Mouse (Mus musculus) forebrain, embryonic 12.5 days (tissue): ENCODE measurements around the gene Scnm1. TPM values are rescaled to one million over a fixed set of nuclear protein-coding genes. Genes with fewer than 3 reads are reported as not detected.

Source experiments
- ATAC-seq: fragments of 200-750 bp; cut with Nextera tagmentation; 2 replicates; pipeline ENCODE4 v1.8.0; 2017; ENCODE audit warnings: moderate TSS enrichment; ENCODE audit not compliant: low FRiP score
- H3K27ac ChIP-seq: fragments of 300-500 bp; sonication (generic); 2 replicates; pipeline ENCODE4 v1.5.1; 2016; ENCODE audit warnings: mild to moderate bottlenecking
- H3K27me3 ChIP-seq: fragments of 300-500 bp; sonication (generic); 2 replicates; pipeline ENCODE4 v1.6.1; 2016; ENCODE audit warnings: mild to moderate bottlenecking
- H3K36me3 ChIP-seq: fragments of 300-500 bp; sonication (generic); replicated peaks from 2 replicates; pipeline ENCODE4 v1.6.1; 2016; ENCODE audit warnings: mild to moderate bottlenecking
- H3K4me1 ChIP-seq: fragments of 300-500 bp; sonication (generic); 2 replicates; pipeline ENCODE4 v1.6.1; 2016
- H3K4me2 ChIP-seq: fragments of 300-500 bp; sonication (generic); 2 replicates; pipeline ENCODE4 v1.6.1; 2016; ENCODE audit warnings: mild to moderate bottlenecking, moderate library complexity
- H3K4me3 ChIP-seq: fragments of 300-500 bp; sonication (generic); replicated peaks from 2 replicates; pipeline ENCODE4 v1.5.1; 2016; ENCODE audit warnings: mild to moderate bottlenecking
- H3K9ac ChIP-seq: fragments of 300-500 bp; sonication (generic); 2 replicates; pipeline ENCODE4 v1.6.1; 2016; ENCODE audit warnings: mild to moderate bottlenecking
- H3K9me3 ChIP-seq: fragments of 300-500 bp; sonication (generic); 2 replicates; pipeline ENCODE4 v1.6.1; 2016
- WGBS: fragments of 180-500 bp; shearing (Covaris S2); methylation state at CpG from one replicate; pipeline ENCODE4 v1.1.7; 2016; 5-methylcytosine and 5-hydroxymethylcytosine counted together
- polyA plus RNA-seq: library from polyadenylated mRNA; unstranded; fragments of >200 nt; fragmentation: Nextera tagmentation; extraction: Ambion mirVana; gene quantifications from 2 replicates; pipeline ENCODE4 v1.2.1, GENCODE M21; 2016

Scnm1 gene
- 84.6 and 95.1 TPM in 2 replicates for polyA plus RNA-seq

DNA sequence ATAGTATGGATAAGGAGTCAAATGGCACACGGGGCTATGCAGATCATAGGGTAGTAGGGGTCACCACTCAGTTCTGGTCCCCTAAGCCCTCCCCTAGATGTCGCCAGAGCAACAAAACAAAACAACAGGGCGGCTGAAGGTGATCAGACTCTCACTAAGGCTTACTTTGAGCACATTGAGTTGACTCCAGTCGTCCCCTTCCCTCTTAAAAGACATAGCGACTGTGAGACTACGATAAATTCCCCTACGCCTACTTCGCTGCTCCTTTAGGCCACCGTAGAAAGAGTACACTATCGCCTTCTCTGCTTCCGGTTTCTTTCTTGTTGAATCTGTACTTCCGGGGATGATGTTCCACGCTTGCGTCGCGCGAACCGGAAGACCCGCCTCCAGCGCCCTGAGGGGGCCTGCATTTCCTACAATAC is at the start of gene Scnm1, which contains the start of gene Lysmd1:
Gene Scnm1 (minus strand): TSS at position 332 of the 422 bp plus-strand sequence.
Gene Lysmd1 (plus strand): TSS at position 409 of the 422 bp plus-strand sequence.
- Histone ChIP-seq H3K4me3 (peak within 1 kb of the TSS; percentile 57), H3K4me1 (peaks cover 16% of the 10 kb centered on the region), H3K4me2 (peak within 1 kb of the TSS; percentile 78), H3K9me3 (no peaks in the 10 kb centered on the region), H3K9ac (peak within 1 kb of the TSS; percentile 80), H3K27ac (peak within 1 kb of the TSS; percentile 73), H3K27me3 (no peaks in the 10 kb centered on the region), H3K36me3 (peaks cover 27% of the 10 kb centered on the region)
- WGBS = under 1% methylated on average over 20 of the region's 20 CpGs
- ATAC-seq = peak; percentile 93

DNA sequence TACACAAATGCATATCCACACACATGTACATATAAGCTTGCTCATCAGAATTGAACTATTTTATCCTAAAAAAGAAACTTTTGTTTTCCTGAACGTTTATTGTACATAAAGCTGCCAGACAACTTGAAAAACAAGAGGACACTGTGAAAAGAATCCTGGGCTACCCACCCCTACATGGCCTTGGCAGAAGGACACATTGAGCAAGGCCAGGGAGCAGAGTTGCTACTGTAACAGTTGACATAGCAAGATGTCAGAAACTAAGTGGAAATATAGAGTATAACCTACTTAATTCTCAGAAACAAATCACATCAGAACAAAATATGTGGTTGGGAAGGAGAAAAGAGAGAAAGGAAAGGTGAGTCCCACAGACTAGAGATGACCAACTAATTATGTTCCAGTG is 48.0 kb upstream of the Scnm1 start:
- H3K9me3 ChIP-seq = no peaks in the 10 kb centered on the region
- no peak for ATAC-seq
- H3K27ac ChIP-seq = no peak overlapping the region
- 55% methylated on average over 1 of the region's 1 CpGs for WGBS
- H3K4me2 ChIP-seq = no peak overlapping the region
- no peak overlapping the region for H3K9ac ChIP-seq
- no peak overlapping the region for H3K4me3 ChIP-seq
- peaks cover 33% of the 10 kb centered on the region for H3K36me3 ChIP-seq
- no peaks in the 10 kb centered on the region for H3K4me1 ChIP-seq
- H3K27me3 ChIP-seq = no peaks in the 10 kb centered on the region

DNA sequence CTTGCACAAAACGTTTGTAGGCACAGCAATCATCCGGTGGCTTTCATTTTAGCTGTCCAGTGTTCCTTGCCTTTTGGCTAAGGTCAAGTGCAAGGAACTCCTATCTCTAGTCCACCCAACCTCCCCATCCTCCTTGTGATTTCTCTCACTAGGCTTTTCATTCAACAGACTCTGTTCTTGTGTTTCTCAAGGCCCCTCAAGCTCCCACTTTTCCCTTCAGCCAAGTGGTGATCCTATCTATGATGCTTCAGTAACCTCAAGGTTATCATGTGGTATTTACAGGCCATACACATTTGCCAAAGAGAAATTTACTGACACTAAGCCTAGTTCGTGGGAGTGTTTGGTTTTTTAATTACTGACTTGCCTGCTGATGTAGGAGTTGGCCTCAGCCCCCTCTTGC is 46.1 kb upstream of the Scnm1 start:
- Histone ChIP-seq H3K27me3 (no peaks in the 10 kb centered on the region), H3K9ac (no peak overlapping the region), H3K4me1 (no peaks in the 10 kb centered on the region), H3K4me3 (no peak overlapping the region), H3K4me2 (no peak overlapping the region), H3K27ac (no peak overlapping the region), H3K9me3 (no peaks in the 10 kb centered on the region), H3K36me3 (peaks cover 16% of the 10 kb centered on the region; the same call in 1 of the 2 replicates)
- 80% methylated on average over 3 of the region's 3 CpGs for WGBS
- no peak for ATAC-seq

DNA sequence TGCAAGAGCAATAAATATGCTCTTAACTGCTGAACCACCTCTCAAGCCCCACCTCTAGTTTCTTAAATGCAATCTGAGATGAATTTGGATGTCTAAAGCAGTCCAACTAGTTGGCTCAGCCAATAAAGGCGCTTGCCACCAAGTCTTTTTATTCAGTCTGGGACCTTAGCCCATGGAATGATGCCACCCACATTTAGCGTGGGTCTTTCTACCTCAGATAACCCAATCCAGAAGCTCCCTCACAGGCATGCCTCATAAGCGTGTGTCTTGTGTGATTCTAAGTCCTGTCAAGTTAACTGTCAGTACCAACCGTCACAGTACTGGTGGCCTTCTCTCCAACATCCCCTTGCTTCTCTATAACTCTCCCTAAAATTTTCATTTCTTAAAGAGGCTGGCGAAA is 45.1 kb upstream of the Scnm1 start:
- WGBS = 91% methylated on average over 5 of the region's 5 CpGs

DNA sequence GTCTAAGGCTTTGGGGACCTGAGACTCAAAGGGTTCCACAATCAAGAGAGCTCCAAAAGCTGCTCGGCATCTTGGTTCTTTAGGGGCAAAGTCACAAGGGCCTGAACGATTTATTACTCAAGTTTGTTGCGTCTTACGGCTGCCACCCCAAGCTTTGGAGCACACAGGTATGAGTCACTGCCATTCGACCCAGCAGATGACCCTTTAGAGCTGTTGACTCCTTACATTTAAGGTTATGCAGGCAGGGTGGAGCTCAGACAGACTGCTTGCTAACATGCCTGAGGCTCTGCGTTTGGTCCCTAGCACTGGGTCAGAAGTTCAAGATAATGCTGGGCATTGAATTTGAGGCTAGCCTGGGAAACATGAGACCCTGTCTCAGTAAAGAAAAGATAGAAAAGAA is 43.8 kb upstream of the Scnm1 start:
- 82% methylated on average over 6 of the region's 6 CpGs for WGBS
- Histone ChIP-seq H3K9ac (no peak overlapping the region), H3K36me3 (peaks cover 10% of the 10 kb centered on the region), H3K27ac (no peak overlapping the region), H3K4me3 (no peak overlapping the region), H3K9me3 (no peaks in the 10 kb centered on the region), H3K27me3 (peaks cover 19% of the 10 kb centered on the region), H3K4me2 (no peak overlapping the region), H3K4me1 (peaks cover 16% of the 10 kb centered on the region)
- ATAC-seq = no peak

More for the DNA sequence above, 45.1 kb upstream of the Scnm1 start:
- Histone ChIP-seq H3K27me3 (peaks cover 5% of the 10 kb centered on the region), H3K4me2 (no peak overlapping the region), H3K4me1 (peaks cover 3% of the 10 kb centered on the region), H3K27ac (no peak overlapping the region), H3K9me3 (no peaks in the 10 kb centered on the region), H3K4me3 (no peak overlapping the region), H3K9ac (no peak overlapping the region), H3K36me3 (peaks cover 9% of the 10 kb centered on the region; the same call in 1 of the 2 replicates)
- no peak for ATAC-seq

- no peak overlapping the region for H3K4me3 ChIP-seq
- peaks cover 21% of the 10 kb centered on the region for H3K36me3 ChIP-seq
- 53% methylated on average over 3 of the region's 3 CpGs for WGBS
- H3K4me1 ChIP-seq = peaks cover 21% of the 10 kb centered on the region
- H3K9ac ChIP-seq = no peak overlapping the region
- peaks cover 30% of the 10 kb centered on the region for H3K27me3 ChIP-seq
- no peak for ATAC-seq
- H3K27ac ChIP-seq = no peak overlapping the region
- no peak overlapping the region for H3K4me2 ChIP-seq
- no peaks in the 10 kb centered on the region for H3K9me3 ChIP-seq
Observed at GRCm38 (mm10) chr3:95176500-95176899, 42.7 kb upstream of the Scnm1 start.

DNA sequence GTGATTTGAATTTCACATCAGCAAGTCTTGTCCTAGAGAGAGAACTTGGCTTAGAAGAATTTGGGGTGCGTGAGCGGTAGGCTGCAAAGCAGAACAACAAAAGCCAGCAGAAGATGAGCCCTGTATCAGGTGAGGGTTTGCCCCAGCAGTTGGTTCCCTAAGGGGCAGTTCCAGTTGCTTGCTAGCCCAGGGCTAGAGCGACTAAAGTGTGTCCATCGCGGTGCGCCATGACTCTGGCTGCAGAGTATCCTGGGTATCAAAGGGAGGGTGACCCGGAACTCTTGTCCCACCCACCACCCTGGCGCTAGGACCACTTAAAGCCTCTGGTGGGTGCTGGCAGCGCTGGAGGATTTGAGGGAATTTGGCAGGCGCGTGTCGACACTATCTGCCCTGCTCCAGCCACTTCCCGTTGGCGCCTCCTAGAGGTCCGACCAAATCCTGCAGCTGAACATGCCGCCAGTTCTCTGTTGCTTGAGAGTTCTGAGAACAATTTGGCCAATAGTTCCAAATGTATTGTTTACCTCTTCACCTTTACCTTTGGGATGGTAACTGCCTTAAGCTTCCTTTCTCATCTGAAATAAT is 40.3 kb upstream of the Scnm1 start:
- H3K27ac ChIP-seq = no peak overlapping the region
- H3K36me3 ChIP-seq = peaks cover 42% of the 10 kb centered on the region
- H3K4me3 ChIP-seq = peak overlapping the region; percentile 18
- H3K27me3 ChIP-seq = peaks cover 54% of the 10 kb centered on the region
- WGBS = 1% methylated on average over 16 of the region's 16 CpGs
- no peak overlapping the region for H3K9ac ChIP-seq
- H3K9me3 ChIP-seq = no peaks in the 10 kb centered on the region
- peak; percentile 42 for ATAC-seq
- H3K4me2 ChIP-seq = peak overlapping the region; percentile 40; the same call in 1 of the 2 replicates
- H3K4me1 ChIP-seq = peaks cover 21% of the 10 kb centered on the region

- ATAC-seq = peak; percentile 45
- Histone ChIP-seq H3K4me2 (peak overlapping the region; percentile 40), H3K27ac (no peak overlapping the region), H3K36me3 (peaks cover 49% of the 10 kb centered on the region), H3K4me1 (peaks cover 21% of the 10 kb centered on the region), H3K9me3 (no peaks in the 10 kb centered on the region), H3K27me3 (peaks cover 57% of the 10 kb centered on the region), H3K4me3 (peak overlapping the region; percentile 26), H3K9ac (peak overlapping the region; percentile 45)
- 4% methylated on average over 58 of the region's 58 CpGs for WGBS
Observed at GRCm38 (mm10) chr3:95173256-95173949, 39.6 kb upstream of the Scnm1 start.

DNA sequence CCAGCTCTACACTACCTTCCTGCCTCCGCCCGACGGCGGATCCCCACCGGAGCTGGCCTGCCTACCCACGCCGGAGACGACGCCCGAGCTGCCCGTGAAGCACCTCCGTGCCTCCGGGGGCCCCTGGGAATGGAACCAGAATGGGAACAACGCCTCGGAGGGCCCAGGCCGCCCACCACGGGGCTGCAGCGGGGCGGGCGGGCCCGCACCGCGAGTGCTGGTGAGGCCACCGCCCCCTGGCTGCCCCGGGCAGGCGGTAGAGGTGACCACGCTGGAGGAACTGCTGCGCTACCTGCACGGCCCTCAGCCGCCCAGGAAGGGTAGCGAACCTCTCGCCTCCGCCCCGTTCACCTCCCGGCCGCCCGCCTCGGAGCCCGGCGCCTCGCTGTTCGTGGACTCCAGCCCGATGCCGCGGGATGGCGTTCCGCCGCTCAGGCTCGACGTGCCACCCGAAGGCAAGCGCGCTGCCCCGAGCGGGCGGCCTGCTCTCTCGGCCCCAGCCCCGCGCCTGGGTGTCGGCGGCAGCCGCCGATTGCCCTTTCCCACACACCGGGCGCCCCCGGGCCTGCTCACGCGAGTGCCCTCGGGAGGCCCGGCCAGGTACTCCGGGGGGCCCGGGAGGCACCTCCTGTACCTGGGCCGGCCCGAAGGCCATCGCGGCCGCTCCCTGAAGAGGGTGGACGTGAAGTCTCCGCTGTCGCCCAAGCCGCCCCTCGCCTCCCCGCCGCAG is 38.9 kb upstream of the Scnm1 start:
- Histone ChIP-seq H3K36me3 (peaks cover 56% of the 10 kb centered on the region), H3K9me3 (no peaks in the 10 kb centered on the region), H3K27ac (no peak overlapping the region), H3K27me3 (peaks cover 57% of the 10 kb centered on the region), H3K4me1 (peaks cover 21% of the 10 kb centered on the region), H3K4me3 (peak overlapping the region; percentile 26), H3K9ac (peak overlapping the region; percentile 45; the same call in 1 of the 2 replicates), H3K4me2 (peak overlapping the region; percentile 40)
- ATAC-seq = 0 out of 2 replicates have a peak, but pooled peaks have one; percentile 11
- WGBS = 14% methylated on average over 61 of the region's 84 CpGs

GRCm38 (mm10) chr3:95171105-95171504 is 37.3 kb upstream of the Scnm1 start:
- Histone ChIP-seq H3K9me3 (no peaks in the 10 kb centered on the region), H3K4me1 (peaks cover 21% of the 10 kb centered on the region), H3K36me3 (peaks cover 71% of the 10 kb centered on the region), H3K9ac (no peak overlapping the region), H3K27me3 (peaks cover 57% of the 10 kb centered on the region), H3K27ac (no peak overlapping the region), H3K4me2 (no peak overlapping the region), H3K4me3 (no peak overlapping the region)
- ATAC-seq = no peak
- 87% methylated on average over 6 of the region's 6 CpGs for WGBS

GRCm38 (mm10) chr3:95169996-95170395 is 36.2 kb upstream of the Scnm1 start:
- Histone ChIP-seq H3K9ac (no peak overlapping the region), H3K27ac (no peak overlapping the region), H3K9me3 (no peaks in the 10 kb centered on the region), H3K4me3 (no peak overlapping the region), H3K4me2 (no peak overlapping the region), H3K27me3 (peaks cover 57% of the 10 kb centered on the region), H3K36me3 (peaks cover 77% of the 10 kb centered on the region), H3K4me1 (peaks cover 21% of the 10 kb centered on the region)
- WGBS = 87% methylated on average over 10 of the region's 10 CpGs
- no peak for ATAC-seq

DNA sequence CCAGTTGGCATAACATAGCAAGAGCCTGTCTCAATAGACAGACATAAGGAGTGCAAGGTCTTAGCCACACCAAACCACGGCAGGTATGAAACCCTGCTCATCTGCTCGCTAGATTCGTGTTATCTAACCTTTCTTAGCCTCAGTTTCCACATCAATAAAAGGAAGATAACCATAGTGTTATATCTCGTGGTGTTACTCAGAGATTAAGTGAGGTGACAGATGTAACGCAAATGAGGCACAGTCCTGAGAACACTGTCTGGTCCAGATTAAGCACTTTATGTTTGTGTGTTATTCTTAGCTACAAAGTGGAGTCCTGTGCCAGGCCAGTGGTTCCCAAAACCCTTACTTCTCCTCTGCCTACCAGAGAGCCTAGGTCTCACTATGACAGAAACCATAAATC is 31.0 kb upstream of the Scnm1 start:
- Histone ChIP-seq H3K4me3 (no peak overlapping the region), H3K4me2 (no peak overlapping the region), H3K27ac (no peak overlapping the region), H3K4me1 (peaks cover 37% of the 10 kb centered on the region), H3K36me3 (peaks cover 50% of the 10 kb centered on the region), H3K9me3 (no peaks in the 10 kb centered on the region), H3K9ac (no peak overlapping the region), H3K27me3 (peaks cover 11% of the 10 kb centered on the region)
- WGBS = 90% methylated on average over 5 of the region's 5 CpGs
- ATAC-seq = no peak
